Mouse (Mus musculus): ENCODE measurements around the gene Gm17268. TPM values are rescaled to one million over a fixed set of nuclear protein-coding genes. Genes with fewer than 3 reads are reported as not detected.

The Gm17268 gene
- total RNA-seq, 2 experiments from 2014 or later: not detected

GRCm38 (mm10) chr11:82032136-82032535 is 6.2 kb downstream of the Gm17268 start:
- DNase-seq (ENCODE audit: low spot score in 2 of 2): no peak

GRCm38 (mm10) chr11:82030171-82030570 is 8.2 kb downstream of the Gm17268 start:
- no peak for DNase-seq (ENCODE audit: low spot score in 2 of 2)

- DNase-seq (ENCODE audit: low spot score in 2 of 2): no peak
Observed at GRCm38 (mm10) chr11:82023769-82024168, 14.6 kb downstream of the Gm17268 start.

- no peak for DNase-seq (ENCODE audit: low spot score in 2 of 2)
Observed at GRCm38 (mm10) chr11:82022504-82023056, 15.8 kb downstream of the Gm17268 start.

GRCm38 (mm10) chr11:82021406-82021805 is 17.0 kb downstream of the Gm17268 start:
- DNase-seq (ENCODE audit: low spot score in 2 of 2): no peak

- no peak for DNase-seq (ENCODE audit: low spot score in 2 of 2)
Observed at GRCm38 (mm10) chr11:82019793-82020192, 18.6 kb downstream of the Gm17268 start.

- DNase-seq (ENCODE audit: low spot score in 2 of 2): no peak
Observed at GRCm38 (mm10) chr11:82019389-82019788, 19.0 kb downstream of the Gm17268 start.

GRCm38 (mm10) chr11:82016181-82016780 is 22.1 kb downstream of the Gm17268 start:
- DNase-seq (ENCODE audit: low spot score in 2 of 2): no peak

- DNase-seq (ENCODE audit: low spot score in 2 of 2): no peak
Observed at GRCm38 (mm10) chr11:82015066-82015465, 23.3 kb downstream of the Gm17268 start.

GRCm38 (mm10) chr11:82013756-82014155 is 24.6 kb downstream of the Gm17268 start:
- no peak for DNase-seq (ENCODE audit: low spot score in 2 of 2)

GRCm38 (mm10) chr11:82011411-82012193 is 26.8 kb downstream of the Gm17268 start:
- DNase-seq (ENCODE audit: low spot score in 2 of 2): no peak

GRCm38 (mm10) chr11:82010115-82010514 is 28.2 kb downstream of the Gm17268 start:
- no peak for DNase-seq (ENCODE audit: low spot score in 2 of 2)

GRCm38 (mm10) chr11:82006796-82007423 is 31.5 kb downstream of the Gm17268 start:
- no peak for DNase-seq (ENCODE audit: low spot score in 2 of 2)

GRCm38 (mm10) chr11:82004810-82005209 is 33.6 kb downstream of the Gm17268 start:
- no peak for DNase-seq (ENCODE audit: low spot score in 2 of 2)

- DNase-seq (ENCODE audit: low spot score in 2 of 2): no peak
Observed at GRCm38 (mm10) chr11:82000581-82000980, 37.8 kb downstream of the Gm17268 start.

GRCm38 (mm10) chr11:81999469-81999868 is 38.9 kb downstream of the Gm17268 start:
- no peak for DNase-seq (ENCODE audit: low spot score in 2 of 2)

GRCm38 (mm10) chr11:81998646-81999045 is 39.7 kb downstream of the Gm17268 start:
- no peak for DNase-seq (ENCODE audit: low spot score in 2 of 2)

- DNase-seq (ENCODE audit: low spot score in 2 of 2): no peak
Observed at GRCm38 (mm10) chr11:81997085-81997484, 41.3 kb downstream of the Gm17268 start.

GRCm38 (mm10) chr11:81996172-81996841 is 42.1 kb downstream of the Gm17268 start:
- peak; percentile 83 to 88 for DNase-seq (ENCODE audit: low spot score in 2 of 2)

- peak; percentile 70 to 73 for DNase-seq (ENCODE audit: low spot score in 2 of 2)
Observed at GRCm38 (mm10) chr11:81983146-81983545, 55.2 kb downstream of the Gm17268 start.

GRCm38 (mm10) chr11:81982191-81982590 is 56.2 kb downstream of the Gm17268 start:
- DNase-seq (ENCODE audit: low spot score in 2 of 2): no peak

All from layer of hippocampus, postnatal 10 days (tissue).